Mouse (Mus musculus) liver, adult 2 months (tissue): ENCODE results near the gene Ssna1.

ENCODE experiments used
- CTCF ChIP-seq: fragments of 200-500 bp; IDR thresholded peaks from 2 replicates; pipeline ENCODE4 v1.5.1; 2011; ENCODE audit warnings: low read depth, low read length, control low read depth
- POLR2A ChIP-seq: fragments of 200-500 bp; IDR thresholded peaks from 2 replicates; pipeline ENCODE4 v1.6.1; 2011; ENCODE audit warnings: low read length, control low read depth; ENCODE audit not compliant: insufficient read depth; ENCODE audit errors: extremely low read depth

- no peak for TF ChIP-seq CTCF
- TF ChIP-seq POLR2A: no peak
Measured at GRCm38 (mm10) chr2:25320084-25320483, 47.8 kb upstream of the Ssna1 start.
